Mouse (Mus musculus): ENCODE results near the gene Izumo2. TPM values are rescaled to one million over a fixed set of nuclear protein-coding genes. Genes with fewer than 3 reads are reported as not detected.

The Izumo2 gene
- total and polyA plus RNA-seq, 3 experiments = not detected

GRCm38 (mm10) chr7:44704363-44704762, 4.2 kb upstream of the Izumo2 start:
- H3K4me1 ChIP-seq (ENCODE audit: control insufficient read depth in 1 of 2, insufficient read depth in 2 of 2, low read length in 2 of 2) = no peaks in the 10 kb centered on the region
- no peak overlapping the region for H3K27ac ChIP-seq (ENCODE audit: control insufficient read depth, low read depth, low read length)
- H3K4me3 ChIP-seq (ENCODE audit: control insufficient read depth in 1 of 2, insufficient read depth in 1 of 2, low read depth in 2 of 2, low read length in 2 of 2) = no peak overlapping the region
- H3K36me3 ChIP-seq (ENCODE audit: control insufficient read depth in 1 of 2, insufficient read depth in 2 of 2, low read length in 2 of 2) = no peaks in the 10 kb centered on the region
- peak; percentile 32 for DNase-seq (ENCODE audit: low read depth, low spot score)
- no peaks in the 10 kb centered on the region for H3K79me2 ChIP-seq (ENCODE audit: control insufficient read depth, insufficient read depth, low read length, poor library complexity)
- no peak overlapping the region for H3K9ac ChIP-seq (ENCODE audit: control insufficient read depth, low read depth, low read length, poor library complexity, severe bottlenecking)
- no peaks in the 10 kb centered on the region for H3K9me3 ChIP-seq (replicated peaks; ENCODE audit: insufficient read depth, low read length)
- TF ChIP-seq SMC3 (IDR thresholded peaks at IDR 0.05; ENCODE audit: low read depth, low read length) (0 out of 2 replicates have a peak, but pooled peaks have one; percentile 6), RAD21 (IDR thresholded peaks at IDR 0.05; ENCODE audit: low read depth, low read length) (peak; percentile 26), BHLHE40 (IDR thresholded peaks at IDR 0.05; ENCODE audit: borderline replicate concordance, low read depth, low read length) (no peak), POLR2A (IDR thresholded peaks at IDR 0.05; ENCODE audit: control insufficient read depth in 1 of 2, insufficient read depth in 1 of 2, low read depth in 1 of 2, low read length in 2 of 2, poor library complexity in 1 of 2) (no peak), JUND (IDR thresholded peaks at IDR 0.05; ENCODE audit: low read depth, low read length) (no peak), CTCF (IDR thresholded peaks at IDR 0.05 in 2 of 3, conservative IDR thresholded peaks at IDR 0.05 in 1 of 3; ENCODE audit: control insufficient read depth in 1 of 3, insufficient read depth in 1 of 3, low read depth in 2 of 3, low read length in 3 of 3, poor library complexity in 1 of 3, severe bottlenecking in 1 of 3) (peak; percentile 38 to 70 (median 55)), POLR2AphosphoS2 (IDR thresholded peaks at IDR 0.05; ENCODE audit: low read length) (no peak), USF1 (IDR thresholded peaks at IDR 0.05; ENCODE audit: low read depth, low read length) (no peak), MYB (IDR thresholded peaks at IDR 0.05; ENCODE audit: low read depth, low read length) (no peak)
- no peaks in the 10 kb centered on the region for H3K27me3 ChIP-seq (ENCODE audit: control insufficient read depth in 1 of 2, insufficient read depth in 2 of 2, low read length in 2 of 2)

GRCm38 (mm10) chr7:44705086-44705485, 3.5 kb upstream of the Izumo2 start:
- DNase-seq (ENCODE audit: low read depth, low spot score) = no peak
- Histone ChIP-seq H3K27me3 (ENCODE audit: control insufficient read depth in 1 of 2, insufficient read depth in 2 of 2, low read length in 2 of 2) (no peaks in the 10 kb centered on the region; a peak in 1 of 4 replicates), H3K36me3 (ENCODE audit: control insufficient read depth in 1 of 2, insufficient read depth in 2 of 2, low read length in 2 of 2) (no peaks in the 10 kb centered on the region), H3K27ac (ENCODE audit: control insufficient read depth, low read depth, low read length) (no peak overlapping the region), H3K9ac (ENCODE audit: control insufficient read depth, low read depth, low read length, poor library complexity, severe bottlenecking) (no peak overlapping the region), H3K9me3 (replicated peaks; ENCODE audit: insufficient read depth, low read length) (no peaks in the 10 kb centered on the region), H3K4me3 (ENCODE audit: control insufficient read depth in 1 of 2, insufficient read depth in 1 of 2, low read depth in 2 of 2, low read length in 2 of 2) (no peak overlapping the region), H3K4me1 (ENCODE audit: control insufficient read depth in 1 of 2, insufficient read depth in 2 of 2, low read length in 2 of 2) (no peaks in the 10 kb centered on the region), H3K79me2 (ENCODE audit: control insufficient read depth, insufficient read depth, low read length, poor library complexity) (no peaks in the 10 kb centered on the region)
- TF ChIP-seq BHLHE40 (IDR thresholded peaks at IDR 0.05; ENCODE audit: borderline replicate concordance, low read depth, low read length) = no peak
- TF ChIP-seq SIN3A (IDR thresholded peaks at IDR 0.05; ENCODE audit: low read length) = no peak
- TF ChIP-seq POLR2A (IDR thresholded peaks at IDR 0.05; ENCODE audit: control insufficient read depth in 1 of 2, insufficient read depth in 1 of 2, low read depth in 1 of 2, low read length in 2 of 2, poor library complexity in 1 of 2) = no peak
- no peak for TF ChIP-seq ZMIZ1 (IDR thresholded peaks at IDR 0.05; ENCODE audit: low read depth, low read length)
- no peak for TF ChIP-seq E2F4 (IDR thresholded peaks at IDR 0.05; ENCODE audit: borderline replicate concordance, low read depth, low read length)
- no peak for TF ChIP-seq TAL1 (IDR thresholded peaks at IDR 0.05; ENCODE audit: low read length)
- no peak for TF ChIP-seq NRF1 (IDR thresholded peaks at IDR 0.05; ENCODE audit: insufficient read depth, low read depth, low read length, poor library complexity, severe bottlenecking)
- no peak for TF ChIP-seq MAX (IDR thresholded peaks at IDR 0.05; ENCODE audit: low read length)

DNA sequence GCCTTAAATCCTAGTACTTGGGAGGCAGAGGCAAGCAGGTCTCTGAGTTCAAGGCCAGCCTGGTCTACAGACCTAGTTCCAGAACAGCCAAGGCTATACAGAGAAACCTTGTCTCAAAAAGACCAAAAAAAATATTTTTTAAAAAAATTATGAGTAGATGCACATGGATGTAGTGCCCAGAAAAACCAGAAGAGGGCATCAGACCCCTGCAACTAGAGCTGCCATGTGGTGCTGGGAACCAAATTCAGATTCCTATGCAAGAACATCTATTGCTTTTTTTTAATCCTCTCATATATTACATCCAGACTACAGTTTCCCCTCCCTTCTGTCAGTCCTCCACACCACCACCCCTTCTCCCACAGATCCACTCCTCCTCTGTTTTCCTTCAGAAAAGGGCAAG, 2.2 kb upstream of the Izumo2 start:
- TF ChIP-seq RAD21 (IDR thresholded peaks at IDR 0.05; ENCODE audit: low read depth, low read length) = peak; percentile 38
- 0 out of 2 replicates have a peak, but pooled peaks have one; percentile 6 for TF ChIP-seq ZNF384 (IDR thresholded peaks at IDR 0.05; ENCODE audit: low read depth, low read length)
- peak; percentile 30 for TF ChIP-seq SMC3 (IDR thresholded peaks at IDR 0.05; ENCODE audit: low read depth, low read length)
- TF ChIP-seq CTCF (IDR thresholded peaks at IDR 0.05 in 2 of 3, conservative IDR thresholded peaks at IDR 0.05 in 1 of 3; ENCODE audit: control insufficient read depth in 1 of 3, insufficient read depth in 1 of 3, low read depth in 2 of 3, low read length in 3 of 3, poor library complexity in 1 of 3, severe bottlenecking in 1 of 3) = peak in 2 of 3 experiments; percentile 23 to 26; a peak in 3 of 6 replicates
- TF ChIP-seq MYC (IDR thresholded peaks at IDR 0.05; ENCODE audit: low read depth, low read length) = 0 out of 2 replicates have a peak, but pooled peaks have one; percentile 36
- no peak for TF ChIP-seq ELF1 (IDR thresholded peaks at IDR 0.05; ENCODE audit: low read depth, low read length)
- no peak for TF ChIP-seq ZKSCAN1 (IDR thresholded peaks at IDR 0.05; ENCODE audit: low read depth, low read length)
- no peaks in the 10 kb centered on the region for H3K36me3 ChIP-seq (ENCODE audit: control insufficient read depth in 1 of 2, insufficient read depth in 2 of 2, low read length in 2 of 2)
- H3K4me3 ChIP-seq (ENCODE audit: control insufficient read depth in 1 of 2, insufficient read depth in 1 of 2, low read depth in 2 of 2, low read length in 2 of 2) = no peak overlapping the region
- H3K27ac ChIP-seq (ENCODE audit: control insufficient read depth, low read depth, low read length) = no peak overlapping the region
- H3K79me2 ChIP-seq (ENCODE audit: control insufficient read depth, insufficient read depth, low read length, poor library complexity) = no peaks in the 10 kb centered on the region
- H3K4me1 ChIP-seq (ENCODE audit: control insufficient read depth in 1 of 2, insufficient read depth in 2 of 2, low read length in 2 of 2) = no peaks in the 10 kb centered on the region
- H3K9me3 ChIP-seq (replicated peaks; ENCODE audit: insufficient read depth, low read length) = no peaks in the 10 kb centered on the region
- H3K27me3 ChIP-seq (ENCODE audit: control insufficient read depth in 1 of 2, insufficient read depth in 2 of 2, low read length in 2 of 2) = no peaks in the 10 kb centered on the region; a peak in 1 of 4 replicates
- DNase-seq (ENCODE audit: low read depth, low spot score) = peak; percentile 24
- no peak overlapping the region for H3K9ac ChIP-seq (ENCODE audit: control insufficient read depth, low read depth, low read length, poor library complexity, severe bottlenecking)

Measured in MEL (cell line).